Mouse (Mus musculus) cerebellum, postnatal 25 days (tissue): ENCODE data around the gene Crybg2.

Source experiments
- DNase-seq, 2 experiments: peaks; one replicate each; pipeline ENCODE4 v3.0.0; 2021; ENCODE audit warnings: mixed read lengths in 2 of 2

Crybg2 gene

GRCm38 (mm10) chr4:134060135-134060865, at the start of gene Crybg2:
Crybg2 (plus strand) TSS chr4:134060815.
- no peak for DNase-seq

GRCm38 (mm10) chr4:134011450-134012414, 48.9 kb upstream of the Crybg2 start:
- no peak for DNase-seq

- DNase-seq, result no peak
These were observed 47.6 kb upstream of the Crybg2 start for GRCm38 (mm10) chr4:134012858-134013528.

- DNase-seq, result no peak
These were observed 44.4 kb upstream of the Crybg2 start for GRCm38 (mm10) chr4:134016208-134016607.

GRCm38 (mm10) chr4:134016767-134017166, 43.8 kb upstream of the Crybg2 start:
- no peak for DNase-seq

- DNase-seq, result peak; percentile 13 to 15
These were observed 43.3 kb upstream of the Crybg2 start for GRCm38 (mm10) chr4:134017201-134017865.

GRCm38 (mm10) chr4:134018038-134018778, 42.4 kb upstream of the Crybg2 start:
- DNase-seq, result peak in 1 of 2 experiments; percentile 10

- no peak for DNase-seq
These were observed 41.9 kb upstream of the Crybg2 start, which contains the start of gene Lin28a for GRCm38 (mm10) chr4:134018779-134019145. Lin28a (minus strand) TSS chr4:134018841.

GRCm38 (mm10) chr4:134019210-134019609, 41.4 kb upstream of the Crybg2 start:
- no peak for DNase-seq

GRCm38 (mm10) chr4:134019641-134020351, 40.8 kb upstream of the Crybg2 start:
- peak; percentile 83 to 89 for DNase-seq

- peak; percentile 38 to 47 for DNase-seq
These were observed 40.0 kb upstream of the Crybg2 start for GRCm38 (mm10) chr4:134020621-134021020.

- no peak for DNase-seq
These were observed 34.8 kb upstream of the Crybg2 start for GRCm38 (mm10) chr4:134025802-134026201.

- peak; percentile 86 to 90 for DNase-seq
These were observed 24.7 kb upstream of the Crybg2 start for GRCm38 (mm10) chr4:134035953-134036352.

GRCm38 (mm10) chr4:134041317-134042123, 19.1 kb upstream of the Crybg2 start:
- peak in 1 of 2 experiments; percentile 15 for DNase-seq

- DNase-seq, result no peak
These were observed 17.6 kb upstream of the Crybg2 start for GRCm38 (mm10) chr4:134043041-134043440.

GRCm38 (mm10) chr4:134047648-134048047, 13.0 kb upstream of the Crybg2 start:
- no peak for DNase-seq

GRCm38 (mm10) chr4:134051912-134052311, 8.7 kb upstream of the Crybg2 start:
- DNase-seq, result no peak

- peak; percentile 76 to 89 for DNase-seq
These were observed 8.1 kb upstream of the Crybg2 start for GRCm38 (mm10) chr4:134052560-134052959.

GRCm38 (mm10) chr4:134053538-134053937, 7.1 kb upstream of the Crybg2 start, which contains the start of gene Zfp683:
Zfp683 (plus strand) TSS chr4:134053838.
- no peak for DNase-seq

GRCm38 (mm10) chr4:134058166-134058715, 2.4 kb upstream of the Crybg2 start:
- DNase-seq, result no peak
